Mouse (Mus musculus) cortical plate, adult 2 months (tissue): ENCODE data around the gene Fggy. TPM values are rescaled to one million over a fixed set of nuclear protein-coding genes. Genes with fewer than 3 reads are reported as not detected.

Experiments
- H3K27ac ChIP-seq: fragments of 200-500 bp; 2 replicates; pipeline ENCODE4 v1.5.1; 2012; ENCODE audit warnings: low read length, control low read depth, inconsistent platforms; ENCODE audit not compliant: insufficient read depth
- H3K4me1 ChIP-seq: fragments of 200-500 bp; 2 replicates; pipeline ENCODE4 v1.6.1; 2011; ENCODE audit warnings: low read length; ENCODE audit not compliant: control insufficient read depth, insufficient read depth
- H3K4me3 ChIP-seq: fragments of 200-500 bp; 2 replicates; pipeline ENCODE4 v1.5.1; 2011; ENCODE audit warnings: mild to moderate bottlenecking, low read length, control low read depth; ENCODE audit not compliant: insufficient read depth
- CTCF ChIP-seq: fragments of 200-500 bp; IDR thresholded peaks from 2 replicates; pipeline ENCODE4 v1.5.1; 2011; ENCODE audit warnings: mild to moderate bottlenecking, control low read depth, low read length; ENCODE audit not compliant: insufficient read depth; ENCODE audit errors: extremely low read depth
- POLR2A ChIP-seq: fragments of 200-500 bp; IDR thresholded peaks from 2 replicates; pipeline ENCODE4 v1.6.1; 2011; ENCODE audit warnings: mild to moderate bottlenecking, low read length, control low read depth; ENCODE audit not compliant: insufficient read depth; ENCODE audit errors: extremely low read depth
- polyA plus RNA-seq: library from polyadenylated mRNA; depleted of rRNA; stranded (reverse); fragments of >200 nt; gene quantifications from 2 replicates; pipeline ENCODE4 v1.2.3, GENCODE M21; 2012

Fggy gene
- polyA plus RNA-seq, 1 experiment: 16.5 TPM

- H3K27ac ChIP-seq: no peak overlapping the region
- H3K4me3 ChIP-seq: no peak overlapping the region
- no peak for TF ChIP-seq POLR2A
- no peak for TF ChIP-seq CTCF
- H3K4me1 ChIP-seq: peaks cover 2% of the 10 kb centered on the region; the same call in 1 of the 2 replicates
Measured at GRCm38 (mm10) chr4:95733397-95734249, 176.3 kb downstream of the Fggy start.

GRCm38 (mm10) chr4:95735967-95736366 lies 178.7 kb downstream of the Fggy start:
- Histone ChIP-seq H3K4me1 (peaks cover 2% of the 10 kb centered on the region; the same call in 1 of the 2 replicates), H3K4me3 (no peak overlapping the region), H3K27ac (no peak overlapping the region)
- TF ChIP-seq POLR2A (no peak), CTCF (no peak)

- TF ChIP-seq CTCF (no peak), POLR2A (no peak)
- no peak overlapping the region for H3K27ac ChIP-seq
- H3K4me3 ChIP-seq: no peak overlapping the region
- H3K4me1 ChIP-seq: peaks cover 2% of the 10 kb centered on the region; the same call in 1 of the 2 replicates
Measured at GRCm38 (mm10) chr4:95736674-95737073, 179.4 kb downstream of the Fggy start.

- TF ChIP-seq CTCF (no peak), POLR2A (no peak)
- no peak overlapping the region for H3K4me3 ChIP-seq
Measured at GRCm38 (mm10) chr4:95738179-95738578, 180.9 kb downstream of the Fggy start.

GRCm38 (mm10) chr4:95738725-95739124 lies 181.4 kb downstream of the Fggy start:
- H3K4me1 ChIP-seq: no peaks in the 10 kb centered on the region
- no peak overlapping the region for H3K27ac ChIP-seq
- no peak overlapping the region for H3K4me3 ChIP-seq
- no peak for TF ChIP-seq POLR2A
- TF ChIP-seq CTCF: no peak

More at GRCm38 (mm10) chr4:95738179-95738578, 180.9 kb downstream of the Fggy start:
- Histone ChIP-seq H3K27ac (no peak overlapping the region), H3K4me1 (peaks cover 2% of the 10 kb centered on the region; the same call in 1 of the 2 replicates)

GRCm38 (mm10) chr4:95741115-95741734 lies 183.9 kb downstream of the Fggy start:
- TF ChIP-seq CTCF: no peak
- no peak for TF ChIP-seq POLR2A
- no peak overlapping the region for H3K27ac ChIP-seq
- H3K4me3 ChIP-seq: no peak overlapping the region
- no peaks in the 10 kb centered on the region for H3K4me1 ChIP-seq

- no peak for TF ChIP-seq CTCF
- no peak for TF ChIP-seq POLR2A
- no peak overlapping the region for H3K4me3 ChIP-seq
- H3K4me1 ChIP-seq: no peaks in the 10 kb centered on the region
- no peak overlapping the region for H3K27ac ChIP-seq
Measured at GRCm38 (mm10) chr4:95742986-95743385, 185.7 kb downstream of the Fggy start.

- H3K4me3 ChIP-seq: no peak overlapping the region
- no peak overlapping the region for H3K27ac ChIP-seq
- TF ChIP-seq POLR2A (no peak), CTCF (no peak)
- H3K4me1 ChIP-seq: no peaks in the 10 kb centered on the region
Measured at GRCm38 (mm10) chr4:95746954-95747353, 189.6 kb downstream of the Fggy start.

GRCm38 (mm10) chr4:95747415-95748202 lies 190.3 kb downstream of the Fggy start:
- no peak for TF ChIP-seq POLR2A
- Histone ChIP-seq H3K27ac (no peak overlapping the region), H3K4me1 (no peaks in the 10 kb centered on the region), H3K4me3 (no peak overlapping the region)
